In genomic region chr1:37029942-37030341, GRCm38 (mm10) we compare ENCODE assay signal across 8 mouse cellular contexts. TPM values are rescaled to one million over a fixed set of nuclear protein-coding genes. Genes with fewer than 3 reads are reported as not detected.
DNase-seq lines count a peak whose midpoint lies in the region; ATAC-seq lines count a peak whose summit lies in the region.

No protein-coding gene starts in this region.

- DNase-seq in hindbrain, embryonic 10.5 days (ENCODE audit: low spot score) = no peak
- no peak for DNase-seq in thymus, adult 18-20 months
- no peak for DNase-seq in cerebellum, adult 11 months
- DNase-seq in cerebellum, adult 9-10 months = no peak

- no peak overlapping the region for H3K4me3 ChIP-seq in hindbrain, embryonic 12.5 days
- H3K4me3 ChIP-seq in hindbrain, embryonic 10.5 days = no peak overlapping the region
- peak overlapping the region; percentile 51; the same call in 1 of the 2 replicates for H3K4me3 ChIP-seq in embryonic facial prominence, embryonic 12.5 days
- peak overlapping the region; percentile 74; the same call in 1 of the 2 replicates for H3K4me3 ChIP-seq in hindbrain, embryonic 15.5 days

- peaks cover 6% of the 10 kb centered on the region for H3K4me1 ChIP-seq in hindbrain, embryonic 12.5 days
- H3K4me1 ChIP-seq in hindbrain, embryonic 10.5 days (replicated peaks) = peaks cover 23% of the 10 kb centered on the region
- H3K4me1 ChIP-seq in embryonic facial prominence, embryonic 12.5 days = peaks cover 9% of the 10 kb centered on the region; the same call in 1 of the 2 replicates
- peaks cover 9% of the 10 kb centered on the region for H3K4me1 ChIP-seq in hindbrain, embryonic 15.5 days (replicated peaks)

- no peak overlapping the region for H3K9ac ChIP-seq in hindbrain, embryonic 12.5 days
- H3K9ac ChIP-seq in embryonic facial prominence, embryonic 12.5 days = no peak overlapping the region
- no peak overlapping the region for H3K9ac ChIP-seq in hindbrain, embryonic 15.5 days

- peak overlapping the region; percentile 75 for H3K4me2 ChIP-seq in hindbrain, embryonic 12.5 days (replicated peaks)
- no peak overlapping the region for H3K4me2 ChIP-seq in embryonic facial prominence, embryonic 12.5 days (replicated peaks)
- peak overlapping the region; percentile 96 for H3K4me2 ChIP-seq in hindbrain, embryonic 15.5 days

- no peaks in the 10 kb centered on the region for H3K27me3 ChIP-seq in hindbrain, embryonic 12.5 days
- peaks cover 12% of the 10 kb centered on the region for H3K27me3 ChIP-seq in hindbrain, embryonic 10.5 days (ENCODE audit: insufficient read depth, poor library complexity, severe bottlenecking)
- no peaks in the 10 kb centered on the region for H3K27me3 ChIP-seq in embryonic facial prominence, embryonic 12.5 days
- H3K27me3 ChIP-seq in hindbrain, embryonic 15.5 days = 0 out of 2 replicates have a peak, but pooled peaks cover 2% of the 10 kb centered on the region

- H3K36me3 ChIP-seq in hindbrain, embryonic 12.5 days = no peaks in the 10 kb centered on the region
- H3K36me3 ChIP-seq in hindbrain, embryonic 10.5 days = no peaks in the 10 kb centered on the region
- no peaks in the 10 kb centered on the region for H3K36me3 ChIP-seq in embryonic facial prominence, embryonic 12.5 days
- H3K36me3 ChIP-seq in hindbrain, embryonic 15.5 days = no peaks in the 10 kb centered on the region

- H3K27ac ChIP-seq in hindbrain, embryonic 12.5 days = no peak overlapping the region
- H3K27ac ChIP-seq in hindbrain, embryonic 10.5 days = no peak overlapping the region
- no peak overlapping the region for H3K27ac ChIP-seq in embryonic facial prominence, embryonic 12.5 days
- H3K27ac ChIP-seq in hindbrain, embryonic 15.5 days (replicated peaks) = no peak overlapping the region

- WGBS in hindbrain, embryonic 12.5 days = 53% methylated on average over 5 of the region's 5 CpGs
- 52% methylated on average over 5 of the region's 5 CpGs for WGBS in hindbrain, embryonic 10.5 days
- whole genome bisulfite sequencing in embryonic facial prominence, embryonic 12.5 days = 52% methylated on average over 5 of the region's 5 CpGs
- WGBS in hindbrain, embryonic 15.5 days = 58% methylated on average over 5 of the region's 5 CpGs

- H3K9me3 ChIP-seq in hindbrain, embryonic 12.5 days (replicated peaks) = no peaks in the 10 kb centered on the region
- H3K9me3 ChIP-seq in hindbrain, embryonic 10.5 days = no peaks in the 10 kb centered on the region
- no peaks in the 10 kb centered on the region for H3K9me3 ChIP-seq in embryonic facial prominence, embryonic 12.5 days
- H3K9me3 ChIP-seq in hindbrain, embryonic 15.5 days = no peaks in the 10 kb centered on the region

- no peak for ATAC-seq in hindbrain, embryonic 12.5 days (ENCODE audit: low FRiP score)
- ATAC-seq in embryonic facial prominence, embryonic 12.5 days (ENCODE audit: insufficient number of reproducible peaks, insufficient read depth, low FRiP score, low TSS enrichment) = no peak
- ATAC-seq in hindbrain, embryonic 15.5 days (ENCODE audit: low FRiP score, low read depth) = no peak
- 0 out of 2 replicates have a peak, but pooled peaks have one; percentile 24 for ATAC-seq in megakaryocyte progenitor cell, adult 5-6 weeks (replicated peaks; ENCODE audit: poor library complexity)

RNA-seq across cellular contexts. Expression of gene Vwa3b, which starts 3.5 kb away (rescaled TPM):
- 0.96 and 2.7 TPM in 2 replicates for polyA plus RNA-seq in hindbrain, embryonic 12.5 days (2016; fragmentation: Nextera tagmentation; extraction: Ambion mirVana)
- polyA plus RNA-seq in hindbrain, embryonic 10.5 days (2016; fragmentation: Nextera tagmentation; extraction: Ambion mirVana) = 0.34 and 1.1 TPM in 2 replicates
- 0.59 and 1.8 TPM in 2 replicates for polyA plus RNA-seq in embryonic facial prominence, embryonic 12.5 days (2016; fragmentation: Nextera tagmentation; extraction: Ambion mirVana)
- 0.38 and 0.75 TPM in 2 replicates for polyA plus RNA-seq in hindbrain, embryonic 15.5 days (2015; fragmentation: Nextera tagmentation; extraction: Ambion mirVana)
- total RNA-seq in megakaryocyte progenitor cell, adult 5-6 weeks (2015) = not detected in 2 replicates
- not detected in 2 replicates for total RNA-seq in megakaryocyte progenitor cell, adult 5-6 weeks (2017)

Comparison
In these comparisons a context has a peak if more than half of its experiments do, and no peak if none do; other contexts are left out.
1. H3K4me3 ChIP-seq: peak in embryonic facial prominence, embryonic 12.5 days (single experiment) and hindbrain, embryonic 15.5 days (single experiment); none in hindbrain, embryonic 12.5 days (single experiment) and hindbrain, embryonic 10.5 days (single experiment).